Mouse (Mus musculus): Measurements from ENCODE around the gene Enho.

DNA sequence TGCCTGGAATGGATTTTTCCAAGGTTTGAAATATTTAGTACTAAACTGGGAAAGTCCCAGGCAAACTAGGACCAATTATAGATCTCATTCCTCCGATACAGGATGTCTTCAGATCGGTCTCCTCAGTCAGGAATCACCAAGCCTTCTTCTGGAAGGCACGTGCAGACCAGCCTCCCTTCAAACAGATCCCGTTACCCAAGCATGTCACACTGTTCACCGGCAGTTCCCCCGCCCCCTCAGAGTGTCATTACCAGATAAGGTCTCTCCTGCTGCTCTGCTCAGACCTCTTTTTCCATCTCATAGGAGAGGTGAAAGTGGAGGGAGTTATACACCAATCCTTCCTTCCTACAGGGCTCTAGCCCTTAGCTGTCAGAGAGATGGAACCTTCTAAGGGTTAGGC, 13.6 kb upstream of the Enho start:
- TF ChIP-seq CTCF (IDR thresholded peaks at IDR 0.05) (no peak; the same call in 1 of the 2 replicates), POLR2A (IDR thresholded peaks at IDR 0.05; ENCODE audit: insufficient read depth, low read depth, low read length) (no peak), EP300 (IDR thresholded peaks at IDR 0.05; ENCODE audit: insufficient read depth, low read depth, low read length) (no peak)

All from heart, adult 2 months (tissue).